Mouse (Mus musculus) lung, embryonic 16.5 days (tissue): ENCODE data around the gene Cdh4. TPM values are rescaled to one million over a fixed set of nuclear protein-coding genes. Genes with fewer than 3 reads are reported as not detected.

Source experiments
- ATAC-seq: fragments of 200-750 bp; cut with Nextera tagmentation; 2 replicates; pipeline ENCODE4 v1.8.0; 2017; ENCODE audit warnings: low read depth, mild to moderate bottlenecking, moderate library complexity
- H3K27ac ChIP-seq: fragments of 300-500 bp; sonication (generic); 2 replicates; pipeline ENCODE4 v1.5.1; 2014; ENCODE audit warnings: mild to moderate bottlenecking, control low read depth, low read length
- H3K27me3 ChIP-seq: fragments of 300-500 bp; sonication (generic); 2 replicates; pipeline ENCODE4 v1.6.1; 2014; ENCODE audit warnings: low read depth, low read length, mixed read lengths; ENCODE audit not compliant: control insufficient read depth, insufficient read depth
- H3K36me3 ChIP-seq: fragments of 300-500 bp; sonication (generic); 2 replicates; pipeline ENCODE4 v1.6.1; 2014; ENCODE audit warnings: low read length; ENCODE audit not compliant: control insufficient read depth, insufficient read depth
- H3K4me1 ChIP-seq: fragments of 300-500 bp; sonication (generic); replicated peaks from 2 replicates; pipeline ENCODE4 v1.6.1; 2014; ENCODE audit warnings: low read length, mixed read lengths; ENCODE audit not compliant: control insufficient read depth, insufficient read depth
- H3K4me2 ChIP-seq: fragments of 300-500 bp; sonication (generic); 2 replicates; pipeline ENCODE4 v1.6.1; 2014; ENCODE audit warnings: low read depth, low read length, control low read depth
- H3K4me3 ChIP-seq: fragments of 300-500 bp; sonication (generic); 2 replicates; pipeline ENCODE4 v1.5.1; 2014; ENCODE audit warnings: mild to moderate bottlenecking, low read length, control low read depth
- H3K9ac ChIP-seq: fragments of 300-500 bp; sonication (generic); 2 replicates; pipeline ENCODE4 v1.6.1; 2014; ENCODE audit warnings: low read length, control low read depth
- H3K9me3 ChIP-seq: fragments of 300-500 bp; sonication (generic); 2 replicates; pipeline ENCODE4 v1.6.1; 2016; ENCODE audit warnings: low read length; ENCODE audit not compliant: control insufficient read depth
- WGBS: fragments of 180-500 bp; shearing (Covaris S2); extraction: QIAGEN DNeasy Blood & Tissue Kit; methylation state at CpG from one replicate; pipeline ENCODE4 v1.1.7; 2014; 5-methylcytosine and 5-hydroxymethylcytosine counted together
- polyA plus RNA-seq: library from polyadenylated mRNA; unstranded; fragments of >200 nt; fragmentation: Nextera tagmentation; extraction: Ambion mirVana; gene quantifications from 2 replicates; pipeline ENCODE4 v1.2.1, GENCODE M21; 2015

The Cdh4 gene
- polyA plus RNA-seq, 1 experiment from 2014 or later: 7.0 TPM

GRCm38 (mm10) chr2:179526976-179527375, 84.7 kb downstream of the Cdh4 start:
- ATAC-seq: no peak
- Histone ChIP-seq H3K27me3 (no peaks in the 10 kb centered on the region), H3K9me3 (no peaks in the 10 kb centered on the region), H3K4me1 (no peaks in the 10 kb centered on the region), H3K4me3 (no peak overlapping the region), H3K36me3 (no peaks in the 10 kb centered on the region), H3K4me2 (no peak overlapping the region), H3K9ac (no peak overlapping the region), H3K27ac (no peak overlapping the region)
- WGBS: 64% methylated on average over 7 of the region's 7 CpGs

GRCm38 (mm10) chr2:179530436-179531040, 88.3 kb downstream of the Cdh4 start:
- no peak overlapping the region for H3K27ac ChIP-seq
- no peak for ATAC-seq
- H3K4me3 ChIP-seq: no peak overlapping the region
- no peak overlapping the region for H3K4me2 ChIP-seq
- no peaks in the 10 kb centered on the region for H3K36me3 ChIP-seq
- H3K9me3 ChIP-seq: no peaks in the 10 kb centered on the region
- H3K4me1 ChIP-seq: no peaks in the 10 kb centered on the region
- H3K27me3 ChIP-seq: no peaks in the 10 kb centered on the region
- 69% methylated on average over 7 of the region's 7 CpGs for WGBS
- H3K9ac ChIP-seq: no peak overlapping the region

DNA sequence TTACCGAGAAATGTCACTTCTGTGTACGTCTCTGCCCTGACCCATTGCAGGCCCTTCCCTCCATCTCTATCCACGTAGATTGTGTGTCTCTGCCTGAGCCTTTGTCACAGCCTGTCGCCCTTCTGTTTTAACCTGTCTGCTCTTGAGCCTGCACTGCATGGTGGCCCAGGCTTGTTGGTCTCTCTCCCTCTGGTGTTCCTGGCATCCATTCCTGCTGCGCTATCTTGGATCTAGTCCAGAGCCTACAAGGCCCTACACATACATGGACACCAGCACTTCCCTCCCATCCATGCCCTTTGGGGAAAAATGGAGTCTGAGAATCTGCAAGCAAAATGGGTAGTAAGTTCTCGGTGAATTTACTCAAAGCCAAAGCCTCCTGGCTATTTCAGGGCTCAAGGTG, 91.0 kb downstream of the Cdh4 start:
- no peak overlapping the region for H3K4me2 ChIP-seq
- H3K27ac ChIP-seq: no peak overlapping the region
- H3K4me3 ChIP-seq: no peak overlapping the region
- no peak for ATAC-seq
- H3K9me3 ChIP-seq: no peaks in the 10 kb centered on the region
- WGBS: 73% methylated on average over 6 of the region's 6 CpGs
- no peaks in the 10 kb centered on the region for H3K27me3 ChIP-seq
- H3K4me1 ChIP-seq: no peaks in the 10 kb centered on the region
- no peaks in the 10 kb centered on the region for H3K36me3 ChIP-seq
- no peak overlapping the region for H3K9ac ChIP-seq

DNA sequence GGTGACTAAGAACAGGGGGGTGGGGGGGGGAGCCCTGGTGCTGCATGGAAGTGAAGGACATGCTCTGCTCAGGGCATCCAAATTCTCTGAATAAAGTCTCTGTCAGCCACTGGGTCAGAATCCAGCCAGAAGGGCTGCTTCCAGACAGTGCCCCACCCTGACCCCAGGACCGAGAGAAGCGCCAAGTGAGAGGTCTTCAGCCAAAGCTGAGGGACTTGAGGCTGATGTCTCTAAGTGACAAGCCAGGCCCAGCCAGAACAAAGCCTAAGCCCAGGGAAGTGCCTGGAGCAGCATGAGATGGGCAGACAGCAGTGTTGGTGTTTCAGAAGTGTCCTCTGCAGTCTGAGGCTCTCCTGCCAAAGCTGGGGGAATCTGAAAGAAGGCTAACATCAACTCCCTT, 91.7 kb downstream of the Cdh4 start:
- H3K27me3 ChIP-seq: no peaks in the 10 kb centered on the region
- H3K9me3 ChIP-seq: no peaks in the 10 kb centered on the region
- no peak for ATAC-seq
- H3K4me1 ChIP-seq: no peaks in the 10 kb centered on the region
- H3K9ac ChIP-seq: no peak overlapping the region
- no peak overlapping the region for H3K27ac ChIP-seq
- H3K4me2 ChIP-seq: no peak overlapping the region
- H3K36me3 ChIP-seq: no peaks in the 10 kb centered on the region
- WGBS: 57% methylated on average over 2 of the region's 2 CpGs
- H3K4me3 ChIP-seq: no peak overlapping the region

- Histone ChIP-seq H3K9ac (no peak overlapping the region), H3K27me3 (no peaks in the 10 kb centered on the region), H3K4me2 (no peak overlapping the region), H3K36me3 (no peaks in the 10 kb centered on the region), H3K4me1 (no peaks in the 10 kb centered on the region), H3K9me3 (no peaks in the 10 kb centered on the region), H3K27ac (no peak overlapping the region), H3K4me3 (no peak overlapping the region)
- 25% methylated on average over 6 of the region's 6 CpGs for WGBS
- ATAC-seq: no peak
Observed at GRCm38 (mm10) chr2:179535204-179535603, 93.0 kb downstream of the Cdh4 start.

GRCm38 (mm10) chr2:179536762-179537161, 94.5 kb downstream of the Cdh4 start:
- Histone ChIP-seq H3K9me3 (no peaks in the 10 kb centered on the region), H3K4me2 (no peak overlapping the region), H3K27me3 (no peaks in the 10 kb centered on the region), H3K4me3 (no peak overlapping the region), H3K4me1 (no peaks in the 10 kb centered on the region), H3K9ac (no peak overlapping the region), H3K36me3 (no peaks in the 10 kb centered on the region), H3K27ac (no peak overlapping the region)
- 34% methylated on average over 2 of the region's 2 CpGs for WGBS
- no peak for ATAC-seq

GRCm38 (mm10) chr2:179537390-179537789, 95.2 kb downstream of the Cdh4 start:
- Histone ChIP-seq H3K4me2 (no peak overlapping the region), H3K27me3 (no peaks in the 10 kb centered on the region), H3K36me3 (no peaks in the 10 kb centered on the region), H3K9ac (no peak overlapping the region), H3K27ac (no peak overlapping the region), H3K9me3 (no peaks in the 10 kb centered on the region), H3K4me3 (no peak overlapping the region), H3K4me1 (no peaks in the 10 kb centered on the region)
- 10% methylated on average over 19 of the region's 19 CpGs for WGBS
- ATAC-seq: no peak

DNA sequence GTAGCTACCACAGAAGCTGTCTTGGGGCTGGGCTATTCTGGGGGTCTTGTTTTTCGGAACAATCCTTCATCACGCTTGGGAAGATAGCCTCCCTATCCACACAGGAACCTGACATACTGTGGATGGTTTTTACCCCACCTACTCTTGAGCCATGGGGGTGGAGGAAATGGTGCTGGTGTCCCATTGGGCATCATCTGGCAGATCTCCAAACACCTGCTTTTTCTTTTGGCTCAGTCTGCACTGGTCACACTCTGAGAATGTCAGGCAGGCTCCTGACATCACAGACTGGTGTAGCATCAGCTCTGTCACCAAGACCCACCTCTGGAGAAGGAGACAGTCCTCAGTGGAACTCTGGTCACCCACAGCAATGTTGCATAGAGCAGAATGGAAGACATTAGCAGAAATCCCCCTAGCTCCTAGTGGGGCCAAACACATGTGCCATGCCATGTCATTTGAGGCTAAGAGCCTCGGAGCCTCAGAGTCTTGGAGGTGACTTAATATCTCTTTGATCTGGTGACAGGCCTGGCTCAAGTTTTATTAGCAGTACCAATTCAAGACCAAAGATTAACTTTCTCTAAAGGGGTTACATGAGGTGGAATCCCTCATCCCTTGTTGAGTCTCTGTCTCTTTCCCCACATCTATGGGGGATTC, 95.7 kb downstream of the Cdh4 start:
- H3K27ac ChIP-seq: no peak overlapping the region

DNA sequence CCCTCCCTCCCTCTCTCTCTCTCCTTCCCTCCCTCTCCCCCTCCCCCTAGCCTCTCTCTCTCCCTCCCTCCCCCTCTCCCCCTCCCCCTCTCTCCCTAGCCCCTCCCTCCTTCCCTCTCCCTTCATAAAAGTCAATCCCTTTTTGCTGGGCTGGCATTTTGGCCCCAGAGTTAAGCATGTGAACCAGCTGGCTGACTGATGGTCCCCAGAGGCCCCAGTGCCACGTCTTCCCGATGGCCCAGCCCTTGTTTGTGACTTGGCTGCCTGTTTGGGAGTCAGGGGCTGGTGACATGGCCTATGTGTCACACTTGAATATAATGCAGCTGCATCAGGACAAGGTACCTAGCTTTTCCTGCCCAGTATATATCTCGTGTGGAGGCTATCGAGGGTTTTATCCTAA, 96.3 kb downstream of the Cdh4 start:
- 55% methylated on average over 4 of the region's 4 CpGs for WGBS

More for the DNA sequence above, 95.7 kb downstream of the Cdh4 start:
- H3K9me3 ChIP-seq: no peaks in the 10 kb centered on the region
- 50% methylated on average over 3 of the region's 3 CpGs for WGBS
- no peak for ATAC-seq
- H3K9ac ChIP-seq: no peak overlapping the region
- no peak overlapping the region for H3K4me2 ChIP-seq
- H3K36me3 ChIP-seq: no peaks in the 10 kb centered on the region
- H3K4me3 ChIP-seq: no peak overlapping the region
- no peaks in the 10 kb centered on the region for H3K27me3 ChIP-seq
- no peaks in the 10 kb centered on the region for H3K4me1 ChIP-seq

More for the DNA sequence above, 96.3 kb downstream of the Cdh4 start:
- Histone ChIP-seq H3K27me3 (no peaks in the 10 kb centered on the region), H3K4me1 (no peaks in the 10 kb centered on the region), H3K9me3 (no peaks in the 10 kb centered on the region), H3K36me3 (no peaks in the 10 kb centered on the region), H3K4me2 (no peak overlapping the region), H3K9ac (no peak overlapping the region), H3K4me3 (no peak overlapping the region), H3K27ac (no peak overlapping the region)
- no peak for ATAC-seq
